Mouse (Mus musculus): Measurements from ENCODE around the gene Cpox.

GRCm38 (mm10) chr16:58675256-58675655, 5.2 kb downstream of the Cpox start:
- no peak for TF ChIP-seq CTCF (IDR thresholded peaks at IDR 0.05; ENCODE audit: low read depth, low read length)
- no peak for TF ChIP-seq GATA1 (IDR thresholded peaks at IDR 0.05; ENCODE audit: borderline replicate concordance, low read length)
- no peak for TF ChIP-seq TAL1 (conservative IDR thresholded peaks at IDR 0.05; ENCODE audit: low read depth, low read length)
- no peak for TF ChIP-seq POLR2AphosphoS5 (IDR thresholded peaks at IDR 0.05; ENCODE audit: insufficient replicate concordance, low read depth, low read length)
